Mouse (Mus musculus) neural tube, embryonic 13.5 days (tissue): ENCODE data around the gene Gpr83. TPM values are rescaled to one million over a fixed set of nuclear protein-coding genes. Genes with fewer than 3 reads are reported as not detected.

Experiments used
- ATAC-seq: fragments of 200-750 bp; cut with Nextera tagmentation; 2 replicates; pipeline ENCODE4 v1.8.0; 2017; ENCODE audit warnings: low read depth, mild to moderate bottlenecking, moderate TSS enrichment, moderate library complexity
- H3K27ac ChIP-seq: fragments of 300-500 bp; sonication (generic); replicated peaks from 2 replicates; pipeline ENCODE4 v1.5.1; 2015; ENCODE audit warnings: moderate library complexity, mild to moderate bottlenecking, inconsistent platforms
- H3K27me3 ChIP-seq: fragments of 300-500 bp; sonication (generic); 2 replicates; pipeline ENCODE4 v1.6.1; 2015; ENCODE audit warnings: mild to moderate bottlenecking, inconsistent platforms
- H3K36me3 ChIP-seq: fragments of 300-500 bp; sonication (generic); 2 replicates; pipeline ENCODE4 v1.6.1; 2015; ENCODE audit warnings: mild to moderate bottlenecking, inconsistent platforms
- H3K4me1 ChIP-seq: fragments of 300-500 bp; sonication (generic); replicated peaks from 2 replicates; pipeline ENCODE4 v1.6.1; 2015; ENCODE audit warnings: inconsistent platforms
- H3K4me2 ChIP-seq: fragments of 300-500 bp; sonication (generic); 2 replicates; pipeline ENCODE4 v1.6.1; 2015; ENCODE audit warnings: inconsistent platforms, mild to moderate bottlenecking, moderate library complexity
- H3K4me3 ChIP-seq: fragments of 300-500 bp; sonication (generic); 2 replicates; pipeline ENCODE4 v1.5.1; 2015; ENCODE audit warnings: mild to moderate bottlenecking, inconsistent platforms
- H3K9ac ChIP-seq: fragments of 300-500 bp; sonication (generic); 2 replicates; pipeline ENCODE4 v1.6.1; 2015; ENCODE audit warnings: moderate library complexity, mild to moderate bottlenecking, inconsistent platforms
- H3K9me3 ChIP-seq: fragments of 300-500 bp; sonication (generic); 2 replicates; pipeline ENCODE4 v1.6.1; 2016; ENCODE audit warnings: inconsistent platforms
- WGBS: fragments of 180-500 bp; shearing (Covaris S2); methylation state at CpG from one replicate; pipeline ENCODE4 v1.1.7; 2015; 5-methylcytosine and 5-hydroxymethylcytosine counted together
- polyA plus RNA-seq: library from polyadenylated mRNA; unstranded; fragments of >200 nt; fragmentation: Nextera tagmentation; extraction: Ambion mirVana; gene quantifications from 2 replicates; pipeline ENCODE4 v1.2.1, GENCODE M21; 2015

Gpr83 gene
- polyA plus RNA-seq, 1 experiment from 2014 or later, result 0.43 TPM

DNA sequence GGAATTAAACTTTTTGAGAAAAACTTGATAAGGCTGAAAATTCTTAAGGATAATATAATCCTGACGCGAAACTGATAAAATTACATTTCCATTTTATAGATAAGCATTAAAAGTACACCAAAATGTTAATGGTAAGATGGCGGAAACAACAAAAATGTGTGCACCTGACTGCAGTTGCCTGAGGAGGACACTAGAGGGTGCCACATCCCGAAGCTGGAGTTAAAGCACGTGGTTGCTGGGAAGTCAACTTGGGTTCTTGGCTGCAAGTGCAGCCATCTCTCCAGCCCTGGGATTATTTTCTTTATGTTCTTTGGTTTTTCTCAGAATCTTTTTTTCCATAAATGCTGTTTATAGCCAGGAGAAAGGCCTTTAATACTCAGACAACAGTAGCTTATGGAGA lies 13.6 kb upstream of the Gpr83 start:
- H3K4me3 ChIP-seq, result no peak overlapping the region
- H3K9ac ChIP-seq, result no peak overlapping the region
- H3K4me2 ChIP-seq, result no peak overlapping the region
- no peak for ATAC-seq
- peaks cover 4% of the 10 kb centered on the region; the same call in 1 of the 2 replicates for H3K4me1 ChIP-seq
- no peaks in the 10 kb centered on the region for H3K36me3 ChIP-seq
- 51% methylated on average over 5 of the region's 5 CpGs for WGBS
- no peak overlapping the region for H3K27ac ChIP-seq
- H3K9me3 ChIP-seq, result 0 out of 2 replicates have a peak, but pooled peaks cover 2% of the 10 kb centered on the region
- no peaks in the 10 kb centered on the region for H3K27me3 ChIP-seq

GRCm38 (mm10) chr9:14848267-14848935 lies 11.6 kb upstream of the Gpr83 start:
- Histone ChIP-seq H3K4me1 (no peaks in the 10 kb centered on the region), H3K27me3 (no peaks in the 10 kb centered on the region), H3K9ac (no peak overlapping the region), H3K4me2 (no peak overlapping the region), H3K36me3 (no peaks in the 10 kb centered on the region), H3K27ac (no peak overlapping the region), H3K4me3 (no peak overlapping the region), H3K9me3 (peaks cover 9% of the 10 kb centered on the region; the same call in 1 of the 2 replicates)
- no peak for ATAC-seq
- WGBS, result 78% methylated on average over 1 of the region's 1 CpGs

DNA sequence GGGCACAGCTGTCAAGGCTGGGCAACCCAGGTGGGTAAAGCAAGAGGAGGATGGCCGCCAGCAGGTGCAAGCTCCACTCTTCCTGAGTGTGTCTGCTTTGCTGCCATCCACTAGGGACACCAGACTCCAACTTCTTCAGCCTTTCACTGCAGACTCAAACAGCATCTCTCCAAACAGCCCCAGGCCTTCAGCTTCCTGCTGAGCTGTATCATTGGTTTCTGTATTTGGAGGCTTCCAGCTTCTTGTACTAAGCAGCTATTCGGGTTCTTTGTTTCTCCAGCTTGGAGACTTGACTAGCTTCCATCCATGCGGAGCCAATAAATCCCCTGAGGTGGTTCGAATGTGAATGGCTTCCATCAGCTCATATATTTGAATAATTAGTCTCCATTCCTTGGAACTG lies 5.4 kb upstream of the Gpr83 start:
- H3K4me1 ChIP-seq, result peaks cover 1% of the 10 kb centered on the region; the same call in 1 of the 2 replicates
- H3K27ac ChIP-seq, result no peak overlapping the region
- WGBS, result 51% methylated on average over 4 of the region's 4 CpGs
- peaks cover 20% of the 10 kb centered on the region for H3K27me3 ChIP-seq
- no peak overlapping the region for H3K9ac ChIP-seq
- no peak overlapping the region for H3K4me2 ChIP-seq
- peaks cover 9% of the 10 kb centered on the region; the same call in 1 of the 2 replicates for H3K9me3 ChIP-seq
- no peak for ATAC-seq
- no peak overlapping the region for H3K4me3 ChIP-seq
- H3K36me3 ChIP-seq, result no peaks in the 10 kb centered on the region

- H3K27ac ChIP-seq, result no peak overlapping the region
- peaks cover 45% of the 10 kb centered on the region for H3K27me3 ChIP-seq
- peaks cover under 1% of the 10 kb centered on the region; the same call in 1 of the 2 replicates for H3K9me3 ChIP-seq
- peaks cover 10% of the 10 kb centered on the region for H3K4me1 ChIP-seq
- 48% methylated on average over 4 of the region's 4 CpGs for WGBS
- no peak overlapping the region for H3K9ac ChIP-seq
- H3K36me3 ChIP-seq, result no peaks in the 10 kb centered on the region
- no peak overlapping the region for H3K4me3 ChIP-seq
- H3K4me2 ChIP-seq, result no peak overlapping the region
- ATAC-seq, result no peak
Measured at GRCm38 (mm10) chr9:14856922-14857654, 2.9 kb upstream of the Gpr83 start.

DNA sequence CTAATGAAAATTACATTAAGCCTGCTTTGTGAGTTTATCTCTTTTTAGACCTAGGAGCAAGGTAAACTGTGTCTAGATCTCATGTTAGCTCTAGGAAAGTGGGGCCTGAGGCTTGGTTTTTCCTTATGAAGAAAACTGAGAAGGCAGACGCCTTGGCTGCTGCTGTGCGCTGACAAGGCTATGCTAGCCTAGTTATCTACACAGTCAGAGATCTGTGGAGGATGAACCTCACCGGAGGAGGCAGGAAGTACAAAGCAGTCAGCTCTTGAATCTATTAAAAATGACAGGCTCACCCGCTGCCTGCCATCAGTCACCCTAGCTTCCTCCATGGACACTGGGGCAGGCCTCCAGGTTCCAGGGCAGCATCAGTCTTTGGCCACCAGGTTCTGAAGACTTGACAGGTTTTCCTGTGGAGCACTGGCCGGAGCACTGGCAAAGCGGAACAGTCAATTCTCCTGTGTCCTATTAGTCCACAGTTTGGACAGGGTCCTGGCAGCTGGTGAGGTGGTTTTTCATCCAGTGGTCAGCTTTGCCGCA lies 1.8 kb upstream of the Gpr83 start:
- peaks cover 53% of the 10 kb centered on the region for H3K27me3 ChIP-seq
- no peak overlapping the region for H3K4me2 ChIP-seq
- H3K4me1 ChIP-seq, result peaks cover 10% of the 10 kb centered on the region
- no peaks in the 10 kb centered on the region for H3K9me3 ChIP-seq
- ATAC-seq, result no peak
- H3K9ac ChIP-seq, result no peak overlapping the region
- 82% methylated on average over 7 of the region's 7 CpGs for WGBS
- no peak overlapping the region for H3K4me3 ChIP-seq
- no peak overlapping the region for H3K27ac ChIP-seq
- H3K36me3 ChIP-seq, result no peaks in the 10 kb centered on the region

- Histone ChIP-seq H3K27me3 (peaks cover 53% of the 10 kb centered on the region), H3K4me1 (peaks cover 10% of the 10 kb centered on the region), H3K9ac (no peak overlapping the region), H3K27ac (no peak overlapping the region), H3K4me2 (no peak overlapping the region), H3K9me3 (no peaks in the 10 kb centered on the region), H3K4me3 (no peak overlapping the region), H3K36me3 (no peaks in the 10 kb centered on the region)
- 75% methylated on average over 3 of the region's 3 CpGs for whole genome bisulfite sequencing
- ATAC-seq, result no peak
Measured at GRCm38 (mm10) chr9:14858782-14859181, 1.2 kb upstream of the Gpr83 start.

DNA sequence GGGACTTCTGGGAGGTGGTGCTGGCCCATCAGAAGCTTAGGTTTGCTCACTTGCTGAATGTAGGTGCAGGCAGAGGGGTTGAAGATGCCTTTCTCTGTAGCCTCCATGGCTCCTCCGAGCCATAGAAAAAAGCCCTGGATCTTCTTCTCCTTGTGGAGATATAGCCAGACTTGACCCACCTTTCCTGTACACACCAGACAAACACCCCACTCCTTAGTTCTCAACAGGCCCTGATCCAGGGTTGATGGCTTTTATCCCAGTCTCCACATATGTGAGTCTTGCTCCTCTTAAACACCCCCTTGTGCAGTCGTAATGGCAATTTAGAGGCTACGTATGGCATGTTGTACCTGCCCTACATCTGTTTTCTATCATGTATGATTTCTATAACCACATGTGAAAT lies 3.1 kb downstream of the Gpr83 start:
- WGBS, result 93% methylated on average over 3 of the region's 3 CpGs
- Histone ChIP-seq H3K27ac (no peak overlapping the region), H3K27me3 (peaks cover 47% of the 10 kb centered on the region), H3K4me2 (no peak overlapping the region), H3K36me3 (no peaks in the 10 kb centered on the region), H3K9ac (no peak overlapping the region), H3K9me3 (no peaks in the 10 kb centered on the region), H3K4me1 (peaks cover 10% of the 10 kb centered on the region), H3K4me3 (no peak overlapping the region)
- ATAC-seq, result no peak

GRCm38 (mm10) chr9:14864726-14865125 lies 4.7 kb downstream of the Gpr83 start:
- WGBS, result 83% methylated on average over 9 of the region's 9 CpGs
- H3K36me3 ChIP-seq, result no peaks in the 10 kb centered on the region
- H3K27ac ChIP-seq, result no peak overlapping the region
- H3K4me3 ChIP-seq, result no peak overlapping the region
- no peak overlapping the region for H3K9ac ChIP-seq
- ATAC-seq, result no peak
- H3K4me1 ChIP-seq, result peaks cover 8% of the 10 kb centered on the region
- no peak overlapping the region for H3K4me2 ChIP-seq
- H3K27me3 ChIP-seq, result peaks cover 32% of the 10 kb centered on the region
- H3K9me3 ChIP-seq, result no peaks in the 10 kb centered on the region

DNA sequence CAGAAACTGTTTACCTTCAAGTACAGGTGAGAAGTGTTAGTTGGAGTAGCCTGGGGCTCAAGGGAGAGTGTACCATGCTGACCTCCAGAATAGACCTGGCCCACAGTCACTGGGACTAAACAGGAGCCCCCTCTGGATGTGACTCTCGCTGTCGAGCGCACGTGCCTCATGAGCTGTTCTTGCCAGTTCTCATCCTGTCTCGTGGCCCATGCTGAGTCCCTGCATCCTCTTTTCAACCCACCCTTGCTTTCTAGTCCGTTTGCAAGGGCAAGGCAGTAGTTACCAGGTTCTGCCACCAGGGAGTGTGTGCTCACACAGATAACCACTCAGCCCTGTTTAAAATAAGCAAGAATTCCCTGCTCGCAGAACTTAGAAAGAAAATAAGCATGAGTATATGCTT lies 6.9 kb downstream of the Gpr83 start:
- no peak overlapping the region for H3K4me2 ChIP-seq
- peaks cover 5% of the 10 kb centered on the region for H3K4me1 ChIP-seq
- 41% methylated on average over 7 of the region's 7 CpGs for WGBS
- no peaks in the 10 kb centered on the region for H3K9me3 ChIP-seq
- no peak overlapping the region for H3K4me3 ChIP-seq
- ATAC-seq, result peak; percentile 41; the same call in 1 of the 2 replicates
- H3K27ac ChIP-seq, result no peak overlapping the region
- peaks cover 9% of the 10 kb centered on the region for H3K27me3 ChIP-seq
- no peak overlapping the region for H3K9ac ChIP-seq
- no peaks in the 10 kb centered on the region for H3K36me3 ChIP-seq

DNA sequence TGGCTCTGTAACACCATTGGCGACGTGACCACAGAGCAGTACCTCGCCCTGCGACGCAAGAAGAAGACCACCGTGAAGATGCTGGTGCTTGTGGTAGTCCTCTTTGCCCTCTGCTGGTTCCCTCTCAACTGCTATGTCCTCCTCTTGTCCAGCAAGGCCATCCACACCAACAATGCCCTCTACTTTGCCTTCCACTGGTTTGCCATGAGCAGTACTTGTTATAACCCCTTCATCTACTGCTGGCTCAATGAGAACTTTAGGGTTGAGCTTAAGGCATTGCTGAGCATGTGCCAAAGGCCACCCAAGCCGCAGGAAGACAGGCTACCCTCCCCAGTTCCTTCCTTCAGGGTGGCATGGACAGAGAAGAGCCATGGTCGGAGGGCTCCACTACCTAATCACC lies 8.3 kb downstream of the Gpr83 start:
- 94% methylated on average over 8 of the region's 8 CpGs for WGBS
- no peak for ATAC-seq
- H3K4me1 ChIP-seq, result peaks cover 17% of the 10 kb centered on the region
- no peak overlapping the region for H3K4me3 ChIP-seq
- H3K9ac ChIP-seq, result no peak overlapping the region
- no peak overlapping the region for H3K4me2 ChIP-seq
- no peak overlapping the region for H3K27ac ChIP-seq
- no peaks in the 10 kb centered on the region for H3K9me3 ChIP-seq
- no peaks in the 10 kb centered on the region for H3K27me3 ChIP-seq
- H3K36me3 ChIP-seq, result no peaks in the 10 kb centered on the region

- Histone ChIP-seq H3K36me3 (no peaks in the 10 kb centered on the region), H3K27ac (no peak overlapping the region), H3K4me2 (no peak overlapping the region), H3K4me3 (no peak overlapping the region), H3K9ac (no peak overlapping the region), H3K4me1 (peaks cover 17% of the 10 kb centered on the region), H3K27me3 (no peaks in the 10 kb centered on the region), H3K9me3 (no peaks in the 10 kb centered on the region)
- WGBS, result 92% methylated on average over 2 of the region's 2 CpGs
- ATAC-seq, result no peak
Measured at GRCm38 (mm10) chr9:14870377-14870776, 10.4 kb downstream of the Gpr83 start.

- Histone ChIP-seq H3K27me3 (no peaks in the 10 kb centered on the region), H3K4me2 (no peak overlapping the region), H3K4me1 (peaks cover 17% of the 10 kb centered on the region), H3K9me3 (no peaks in the 10 kb centered on the region), H3K9ac (no peak overlapping the region), H3K27ac (no peak overlapping the region), H3K4me3 (no peak overlapping the region), H3K36me3 (no peaks in the 10 kb centered on the region)
- ATAC-seq, result no peak
- WGBS, result 93% methylated on average over 10 of the region's 10 CpGs
Measured at GRCm38 (mm10) chr9:14870802-14871201, 10.8 kb downstream of the Gpr83 start.
